Mouse (Mus musculus) neural tube, embryonic 10.5 days (tissue): ENCODE data around the gene 4933427D14Rik.

Source experiments
- DNase-seq: peaks from one replicate; pipeline ENCODE4 v3.0.0-alpha.2; 2017; ENCODE audit warnings: low spot score; ENCODE audit errors: extremely low spot score

4933427D14Rik gene

DNA sequence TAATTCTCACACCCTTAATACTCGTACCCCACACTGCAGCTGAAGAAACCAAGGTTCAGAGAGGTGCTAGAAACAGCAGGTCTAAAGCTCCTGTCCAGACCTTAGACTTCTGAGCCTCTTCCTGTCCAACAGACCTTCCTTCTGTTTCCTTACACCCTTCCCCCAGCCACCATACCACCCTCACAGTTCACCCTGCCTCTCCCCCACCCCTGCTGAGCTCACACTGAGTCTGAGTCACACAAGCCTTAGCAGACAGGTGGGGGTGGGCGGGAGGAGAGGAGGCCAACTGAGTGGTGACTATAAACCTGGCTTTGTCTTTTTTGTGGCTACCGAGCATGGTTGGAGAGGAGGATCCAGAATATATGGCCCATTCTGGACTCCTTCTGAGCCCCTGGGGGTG, 96.5 kb downstream of the 4933427D14Rik start:
- DNase-seq, result no peak

- no peak for DNase-seq
These were observed 103.0 kb downstream of the 4933427D14Rik start for GRCm38 (mm10) chr11:72104223-72104622.
